Mouse (Mus musculus): ENCODE measurements at regions not wholly inside any gene's neighbourhood (a gene's known extent, or its start where the extent isn't known, plus 50 kb on each side); places are given as distances from the start of the nearest gene placed in this dataset.
"Not testable (repeated sequence)": the region's sequence is repeated elsewhere in the genome, so short reads cannot be mapped to it uniquely, and the experiment has no call there.

GRCm38 (mm10) chr14:53318512-53319309, 823.2 kb upstream of the Olfr1507 start:
- DNase-seq (ENCODE audit: low read depth) = not testable (repeated sequence)

GRCm38 (mm10) chr14:53312490-53312889, 816.9 kb upstream of the Olfr1507 start:
- not testable (repeated sequence) for DNase-seq (ENCODE audit: low read depth)

GRCm38 (mm10) chr14:53303179-53303578, 807.6 kb upstream of the Olfr1507 start:
- not testable (repeated sequence) for DNase-seq (ENCODE audit: low read depth)

GRCm38 (mm10) chr14:53302491-53302829, 806.9 kb upstream of the Olfr1507 start:
- DNase-seq (ENCODE audit: low read depth) = not testable (repeated sequence)

- not testable (repeated sequence) for DNase-seq (ENCODE audit: low read depth)
These were observed 806.4 kb upstream of the Olfr1507 start for GRCm38 (mm10) chr14:53301722-53302490.

- DNase-seq (ENCODE audit: low read depth) = not testable (repeated sequence)
These were observed 805.6 kb upstream of the Olfr1507 start for GRCm38 (mm10) chr14:53301110-53301509.

- DNase-seq (ENCODE audit: low read depth) = not testable (repeated sequence)
These were observed 804.2 kb upstream of the Olfr1507 start for GRCm38 (mm10) chr14:53299735-53300134.

- DNase-seq (ENCODE audit: low read depth) = not testable (repeated sequence)
These were observed 788.0 kb upstream of the Olfr1507 start for GRCm38 (mm10) chr14:53283350-53284141.

- not testable (repeated sequence) for DNase-seq (ENCODE audit: low read depth)
These were observed 777.7 kb upstream of the Olfr1507 start for GRCm38 (mm10) chr14:53273218-53273617.

GRCm38 (mm10) chr14:53267693-53268092, 772.1 kb upstream of the Olfr1507 start:
- not testable (repeated sequence) for DNase-seq (ENCODE audit: low read depth)

GRCm38 (mm10) chr14:53255962-53256361, 760.4 kb upstream of the Olfr1507 start:
- not testable (repeated sequence) for DNase-seq (ENCODE audit: low read depth)

GRCm38 (mm10) chr14:53253470-53253869, 757.9 kb upstream of the Olfr1507 start:
- DNase-seq (ENCODE audit: low read depth) = not testable (repeated sequence)

- DNase-seq (ENCODE audit: low read depth) = not testable (repeated sequence)
These were observed 735.6 kb upstream of the Olfr1507 start for GRCm38 (mm10) chr14:53231142-53231541.

GRCm38 (mm10) chr14:53224789-53225188, 729.2 kb upstream of the Olfr1507 start:
- DNase-seq (ENCODE audit: low read depth) = not testable (repeated sequence)

- not testable (repeated sequence) for DNase-seq (ENCODE audit: low read depth)
These were observed 715.0 kb upstream of the Olfr1507 start for GRCm38 (mm10) chr14:53210554-53210953.

GRCm38 (mm10) chr14:53209258-53209657, 713.7 kb upstream of the Olfr1507 start:
- not testable (repeated sequence) for DNase-seq (ENCODE audit: low read depth)

GRCm38 (mm10) chr14:53190931-53191330, 695.4 kb upstream of the Olfr1507 start:
- DNase-seq (ENCODE audit: low read depth) = not testable (repeated sequence)

- not testable (repeated sequence) for DNase-seq (ENCODE audit: low read depth)
These were observed 678.5 kb upstream of the Olfr1507 start for GRCm38 (mm10) chr14:53174099-53174498.

- not testable (repeated sequence) for DNase-seq (ENCODE audit: low read depth)
These were observed 670.8 kb upstream of the Olfr1507 start for GRCm38 (mm10) chr14:53166327-53166726.

GRCm38 (mm10) chr14:53159012-53159411, 663.5 kb upstream of the Olfr1507 start:
- not testable (repeated sequence) for DNase-seq (ENCODE audit: low read depth)

GRCm38 (mm10) chr14:53134783-53135182, 639.2 kb upstream of the Olfr1507 start:
- DNase-seq (ENCODE audit: low read depth) = not testable (repeated sequence)

GRCm38 (mm10) chr14:53132390-53132789, 636.8 kb upstream of the Olfr1507 start:
- DNase-seq (ENCODE audit: low read depth) = not testable (repeated sequence)

All from c-Kit-positive CD71-positive TER-119-negative erythroid progenitor cells, embryonic 14.5 days (primary cell).